Mouse (Mus musculus): ENCODE results near the gene Swap70.

Swap70 gene

DNA sequence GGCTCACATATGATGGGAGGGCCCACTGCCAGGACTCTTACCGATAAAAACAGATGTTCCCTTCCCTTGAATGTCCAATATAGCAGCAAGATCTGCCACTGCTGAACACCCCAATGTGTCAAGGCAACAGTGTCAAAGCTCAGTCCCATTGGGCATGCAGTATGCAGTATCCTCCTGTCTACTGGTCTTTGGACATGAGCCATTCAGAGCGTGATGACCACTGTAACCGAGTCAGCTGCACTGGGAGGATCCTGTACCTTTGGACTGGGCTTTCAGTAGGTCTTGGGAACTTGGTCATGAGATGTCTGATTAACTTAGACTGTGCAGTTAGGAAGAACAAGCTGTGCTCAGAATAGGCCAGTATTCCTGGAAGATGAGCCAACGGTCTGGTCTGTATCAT lies 84.0 kb downstream of the Swap70 start:
- no peak for DNase-seq (ENCODE audit: low read depth, low spot score)

GRCm38 (mm10) chr7:110306281-110306680 lies 84.8 kb downstream of the Swap70 start:
- DNase-seq (ENCODE audit: low read depth, low spot score): no peak

DNA sequence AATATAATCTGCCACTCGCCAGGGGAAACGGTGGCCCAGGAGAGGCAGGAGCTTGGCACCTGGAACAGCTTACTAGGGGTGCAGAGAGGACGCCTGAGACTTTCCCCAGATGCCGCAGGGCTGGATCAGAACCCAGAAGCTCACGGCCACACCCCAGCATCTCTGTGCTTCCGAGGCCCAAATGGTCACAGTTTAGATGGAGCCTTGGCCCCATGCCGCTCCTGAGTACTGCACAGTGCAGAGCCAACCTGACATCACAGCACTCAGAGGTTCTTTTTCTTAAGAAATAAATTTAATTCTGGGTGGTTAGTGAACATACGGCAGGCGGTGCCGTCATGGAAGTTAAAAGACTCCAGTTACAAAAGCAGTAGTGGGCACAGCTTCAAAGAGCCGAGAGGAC lies 86.2 kb downstream of the Swap70 start:
- DNase-seq (ENCODE audit: low read depth, low spot score): no peak

DNA sequence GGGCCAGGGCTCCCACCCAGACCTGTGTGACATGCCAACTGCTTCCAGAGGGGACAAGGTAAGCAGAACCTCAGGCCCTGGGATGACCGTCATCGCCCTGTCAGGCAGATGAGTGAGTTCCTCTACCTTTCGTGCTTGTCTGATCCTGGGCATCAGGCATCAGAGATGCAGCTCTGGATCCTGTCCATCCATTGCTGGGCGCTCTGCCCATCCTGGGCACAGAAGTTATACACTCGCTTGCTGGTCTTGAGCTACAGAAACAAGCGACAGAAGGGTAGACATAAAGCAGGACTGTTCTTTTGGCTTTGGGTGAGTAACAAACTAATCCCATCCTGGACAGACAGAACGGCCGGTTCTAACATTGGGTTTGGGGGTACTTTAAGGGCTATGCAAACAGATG lies 87.7 kb downstream of the Swap70 start:
- DNase-seq (ENCODE audit: low read depth, low spot score): no peak

DNA sequence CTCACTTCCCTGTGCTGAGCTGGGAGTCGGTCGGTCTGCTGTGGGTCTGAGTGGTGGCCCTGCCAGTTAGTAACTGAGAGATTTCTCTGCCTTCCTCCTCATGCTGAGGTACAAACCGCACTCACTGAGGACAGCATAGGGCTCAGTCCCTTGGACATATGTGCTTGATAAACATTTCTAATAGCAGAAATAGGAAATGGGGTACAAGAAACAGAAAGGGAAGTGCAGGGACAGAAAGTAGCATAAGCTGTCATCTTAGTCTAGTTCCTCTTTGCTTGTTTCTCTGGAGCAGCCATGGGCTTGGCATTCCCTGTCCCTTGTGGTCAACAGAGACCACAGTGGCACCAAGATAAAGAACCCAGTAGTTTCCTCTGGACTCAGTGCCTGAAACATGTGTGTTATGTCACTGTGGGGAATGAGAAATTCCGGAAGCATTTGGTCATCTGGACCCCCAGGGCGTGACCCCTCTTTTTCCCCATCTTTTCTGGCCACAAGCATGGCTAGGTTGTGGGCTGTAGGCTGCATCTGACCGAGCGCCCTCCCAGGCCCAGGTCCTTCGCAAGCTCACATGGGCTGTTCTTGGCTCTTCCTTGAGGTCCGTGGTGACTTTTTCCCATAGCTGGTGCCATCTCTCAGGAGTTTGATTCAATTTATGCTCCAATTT lies 92.0 kb downstream of the Swap70 start:
- no peak for DNase-seq (ENCODE audit: low read depth, low spot score)

- DNase-seq (ENCODE audit: low read depth, low spot score): no peak
Observed at GRCm38 (mm10) chr7:110314401-110314890, 92.9 kb downstream of the Swap70 start.

- DNase-seq (ENCODE audit: low read depth, low spot score): no peak
Observed at GRCm38 (mm10) chr7:110315352-110315751, 93.8 kb downstream of the Swap70 start.

DNA sequence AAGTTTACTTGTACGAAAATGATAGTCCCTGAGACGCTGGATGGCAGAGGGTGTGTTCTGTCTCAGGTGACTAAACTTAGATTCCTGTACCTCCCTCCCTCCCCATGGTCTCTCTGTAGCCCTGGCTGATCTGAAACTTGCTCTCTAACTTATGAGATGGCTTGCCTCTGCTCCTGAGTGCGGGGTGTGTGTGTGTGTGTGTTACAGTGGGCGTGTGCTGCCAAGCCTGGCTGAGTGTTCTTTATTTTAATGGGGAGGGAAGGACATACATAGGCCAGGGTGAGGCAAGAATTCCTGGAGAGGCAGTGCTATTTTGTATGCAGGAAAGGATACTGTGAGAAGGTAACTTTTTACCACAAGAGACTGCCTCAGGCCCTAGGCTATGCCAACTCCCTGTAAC lies 95.9 kb downstream of the Swap70 start:
- no peak for DNase-seq (ENCODE audit: low read depth, low spot score)

GRCm38 (mm10) chr7:110318971-110319519 lies 97.5 kb downstream of the Swap70 start:
- DNase-seq (ENCODE audit: low read depth, low spot score): no peak

DNA sequence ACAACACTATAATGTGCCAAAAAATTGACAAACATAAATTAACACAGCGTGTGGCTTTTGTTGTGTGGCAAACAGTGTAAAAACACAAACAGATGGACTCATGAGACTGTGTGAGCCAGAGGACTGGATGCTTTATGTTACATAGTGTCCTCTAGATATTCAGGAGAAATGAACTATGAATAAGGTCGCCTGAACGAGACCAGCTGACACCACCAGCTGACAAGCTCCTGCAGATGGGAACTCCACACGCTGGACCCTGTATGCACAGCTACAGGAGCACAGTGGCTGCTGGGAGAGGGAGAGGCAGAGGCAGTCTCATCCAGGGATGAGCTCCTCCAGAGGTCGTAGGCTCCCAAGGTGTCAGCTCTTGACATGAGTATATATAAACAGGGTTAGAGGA lies 99.6 kb downstream of the Swap70 start:
- DNase-seq (ENCODE audit: low read depth, low spot score): no peak

DNA sequence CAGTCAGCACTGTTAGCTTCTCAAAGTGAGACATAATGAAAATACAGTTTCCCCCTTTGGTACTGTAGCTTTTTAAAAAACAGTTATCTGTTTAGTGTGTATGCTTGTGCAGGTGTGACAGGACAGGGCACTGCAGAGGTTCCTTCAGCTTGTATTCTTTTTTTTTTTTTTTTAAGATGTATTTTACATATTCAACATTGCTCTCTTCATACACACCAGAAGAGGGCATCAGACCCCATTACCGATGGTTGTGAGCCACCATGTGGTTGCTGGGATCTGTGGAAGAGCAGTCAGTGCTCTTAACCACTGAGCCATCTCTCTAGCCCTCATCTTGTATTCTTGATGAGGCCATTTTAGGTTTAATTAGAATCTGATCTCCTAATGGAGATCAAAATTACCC lies 103.3 kb downstream of the Swap70 start:
- DNase-seq (ENCODE audit: low read depth, low spot score): no peak

- DNase-seq (ENCODE audit: low read depth, low spot score): no peak
Observed at GRCm38 (mm10) chr7:110325381-110326110, 104.0 kb downstream of the Swap70 start.
